Mouse (Mus musculus) lung, postnatal 0 days (tissue): ENCODE data around the gene Rb1. TPM values are rescaled to one million over a fixed set of nuclear protein-coding genes. Genes with fewer than 3 reads are reported as not detected.

Source experiments
- ATAC-seq: fragments of 200-750 bp; cut with Nextera tagmentation; 2 replicates; pipeline ENCODE4 v1.8.0; 2017; ENCODE audit warnings: moderate library complexity
- DNase-seq: peaks from one replicate; pipeline ENCODE4 v3.0.0-alpha.2; 2016; ENCODE audit warnings: low spot score
- H3K27ac ChIP-seq: fragments of 300-500 bp; sonication (generic); 2 replicates; pipeline ENCODE4 v1.5.1; 2014; ENCODE audit warnings: antibody characterized with exemption, mild to moderate bottlenecking, low read length, mixed read lengths
- H3K27me3 ChIP-seq: fragments of 300-500 bp; sonication (generic); replicated peaks from 2 replicates; pipeline ENCODE4 v1.6.1; 2014; ENCODE audit warnings: low read length, mixed read lengths; ENCODE audit not compliant: insufficient read depth
- H3K36me3 ChIP-seq: fragments of 300-500 bp; sonication (generic); 2 replicates; pipeline ENCODE4 v1.6.1; 2014; ENCODE audit warnings: low read length, mixed read lengths; ENCODE audit not compliant: insufficient read depth
- H3K4me1 ChIP-seq: fragments of 300-500 bp; sonication (generic); 2 replicates; pipeline ENCODE4 v1.6.1; 2014; ENCODE audit warnings: antibody characterized with exemption, low read depth, low read length, mixed read lengths; ENCODE audit not compliant: insufficient read depth
- H3K4me2 ChIP-seq: fragments of 300-500 bp; sonication (generic); replicated peaks from 2 replicates; pipeline ENCODE4 v1.6.1; 2014; ENCODE audit warnings: low read depth, mild to moderate bottlenecking, low read length, moderate library complexity, mixed read lengths
- H3K4me3 ChIP-seq: fragments of 300-500 bp; sonication (generic); 2 replicates; pipeline ENCODE4 v1.5.1; 2014; ENCODE audit warnings: low read depth, low read length
- H3K9ac ChIP-seq: fragments of 300-500 bp; sonication (generic); replicated peaks from 2 replicates; pipeline ENCODE4 v1.6.1; 2014; ENCODE audit warnings: low read depth, mild to moderate bottlenecking
- H3K9me3 ChIP-seq: fragments of 300-500 bp; sonication (generic); 2 replicates; pipeline ENCODE4 v1.6.1; 2016; ENCODE audit warnings: low read length, mixed read lengths
- CTCF ChIP-seq: IDR thresholded peaks from 2 replicates; pipeline ENCODE4 v1.5.1; 2016; ENCODE audit warnings: antibody characterized with exemption, mild to moderate bottlenecking
- EP300 ChIP-seq: IDR thresholded peaks from 2 replicates; pipeline ENCODE4 v1.6.1; 2016; ENCODE audit warnings: antibody characterized with exemption, mild to moderate bottlenecking, control low read depth
- WGBS: fragments of 180-500 bp; shearing (Covaris S2); extraction: QIAGEN DNeasy Blood & Tissue Kit; methylation state at CpG from one replicate; pipeline ENCODE4 v1.1.7; 2014; 5-methylcytosine and 5-hydroxymethylcytosine counted together
- polyA plus RNA-seq: library from polyadenylated mRNA; unstranded; fragments of >200 nt; fragmentation: Nextera tagmentation; extraction: Ambion mirVana; gene quantifications from 2 replicates; pipeline ENCODE4 v1.2.1, GENCODE M21; 2015

Gene Rb1
- polyA plus RNA-seq, 1 experiment from 2014 or later: 14.7 TPM

DNA sequence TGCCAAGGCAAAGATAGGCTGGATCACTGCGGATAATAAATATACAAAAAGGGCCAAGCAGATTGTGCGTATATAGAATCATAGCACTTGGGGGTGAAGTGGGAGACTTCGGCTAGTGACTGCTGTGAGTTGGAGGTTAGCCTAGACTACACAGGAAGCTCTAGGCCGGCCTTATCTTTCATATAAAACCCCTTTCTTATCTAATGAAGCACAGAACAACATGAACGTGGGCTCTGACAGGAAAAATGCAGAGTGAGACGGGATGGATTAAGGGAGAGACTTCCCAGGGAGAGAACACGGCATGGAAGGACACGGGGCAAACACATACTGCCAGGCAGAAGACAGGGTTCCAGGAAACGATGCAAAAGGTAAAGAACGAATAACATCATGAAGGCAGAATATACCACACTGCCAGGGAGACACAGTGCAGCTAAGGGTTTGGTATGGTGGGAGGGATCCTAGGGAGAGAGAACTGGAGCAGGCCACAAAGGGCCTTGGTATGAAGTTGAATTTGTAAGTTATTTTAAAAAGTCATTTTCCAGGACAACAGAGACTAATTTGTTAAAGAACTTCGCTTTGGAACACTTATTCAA is 44.6 kb upstream of the Rb1 start:
- no peak overlapping the region for H3K9ac ChIP-seq
- peak overlapping the region; percentile 32; the same call in 1 of the 2 replicates for H3K27ac ChIP-seq
- ATAC-seq (no peak), DNase-seq (no peak)
- H3K4me2 ChIP-seq: no peak overlapping the region
- peaks cover 37% of the 10 kb centered on the region for H3K36me3 ChIP-seq
- WGBS: 61% methylated on average over 11 of the region's 11 CpGs
- no peaks in the 10 kb centered on the region for H3K27me3 ChIP-seq
- TF ChIP-seq EP300 (no peak), CTCF (no peak)
- peaks cover 30% of the 10 kb centered on the region; the same call in 1 of the 2 replicates for H3K4me1 ChIP-seq
- H3K9me3 ChIP-seq: no peaks in the 10 kb centered on the region
- H3K4me3 ChIP-seq: no peak overlapping the region

DNA sequence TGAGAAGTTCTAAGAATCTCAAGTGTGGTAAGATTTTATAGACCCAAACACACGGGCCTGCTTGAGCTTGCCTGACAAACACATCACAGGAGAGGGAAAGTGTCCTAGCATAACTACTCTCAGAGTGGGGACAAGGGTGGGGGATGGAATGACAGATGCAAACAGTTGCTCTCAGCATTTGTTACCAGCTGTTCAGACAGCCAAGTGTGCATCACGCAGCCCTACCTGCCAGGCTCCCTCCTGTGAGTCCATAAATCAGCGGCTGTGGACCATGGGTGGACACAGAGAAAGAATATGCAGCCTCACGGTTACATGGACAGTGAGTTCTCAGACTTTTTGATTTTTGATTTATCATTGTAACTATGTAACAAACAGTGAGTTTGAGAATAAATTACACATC is 44.0 kb upstream of the Rb1 start:
- Histone ChIP-seq H3K36me3 (peaks cover 38% of the 10 kb centered on the region), H3K27ac (no peak overlapping the region), H3K27me3 (no peaks in the 10 kb centered on the region), H3K9me3 (no peaks in the 10 kb centered on the region), H3K9ac (no peak overlapping the region), H3K4me3 (no peak overlapping the region), H3K4me1 (peaks cover 26% of the 10 kb centered on the region; the same call in 1 of the 2 replicates), H3K4me2 (no peak overlapping the region)
- no peak for TF ChIP-seq CTCF
- no peak for TF ChIP-seq EP300
- no peak for DNase-seq
- no peak for ATAC-seq
- 71% methylated on average over 4 of the region's 4 CpGs for WGBS

DNA sequence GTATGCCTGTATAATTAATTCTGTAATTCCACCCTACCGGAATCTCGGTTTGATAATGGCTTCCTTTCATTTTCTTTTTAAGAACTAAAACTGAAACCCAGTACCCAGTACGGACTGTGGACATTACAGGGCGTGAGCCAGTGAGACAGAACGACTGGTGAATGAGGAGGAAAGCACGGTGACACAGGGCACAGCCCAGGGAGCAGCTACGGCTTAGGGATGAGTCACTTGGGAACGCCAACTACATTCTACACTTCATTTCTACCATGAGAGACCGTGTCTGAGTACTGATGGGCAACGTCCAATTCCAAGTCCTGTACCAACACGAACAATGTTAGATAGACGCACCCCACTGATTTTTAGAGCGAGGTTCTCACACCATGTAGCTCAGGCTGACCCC is 43.3 kb upstream of the Rb1 start:
- 90% methylated on average over 13 of the region's 13 CpGs for WGBS
- TF ChIP-seq CTCF (no peak), EP300 (no peak)
- H3K27ac ChIP-seq: no peak overlapping the region
- H3K9ac ChIP-seq: no peak overlapping the region
- H3K4me2 ChIP-seq: no peak overlapping the region
- peaks cover 45% of the 10 kb centered on the region for H3K36me3 ChIP-seq
- H3K9me3 ChIP-seq: no peaks in the 10 kb centered on the region
- no peak overlapping the region for H3K4me3 ChIP-seq
- no peak for DNase-seq
- H3K4me1 ChIP-seq: peaks cover 19% of the 10 kb centered on the region; the same call in 1 of the 2 replicates
- no peaks in the 10 kb centered on the region for H3K27me3 ChIP-seq
- ATAC-seq: no peak

DNA sequence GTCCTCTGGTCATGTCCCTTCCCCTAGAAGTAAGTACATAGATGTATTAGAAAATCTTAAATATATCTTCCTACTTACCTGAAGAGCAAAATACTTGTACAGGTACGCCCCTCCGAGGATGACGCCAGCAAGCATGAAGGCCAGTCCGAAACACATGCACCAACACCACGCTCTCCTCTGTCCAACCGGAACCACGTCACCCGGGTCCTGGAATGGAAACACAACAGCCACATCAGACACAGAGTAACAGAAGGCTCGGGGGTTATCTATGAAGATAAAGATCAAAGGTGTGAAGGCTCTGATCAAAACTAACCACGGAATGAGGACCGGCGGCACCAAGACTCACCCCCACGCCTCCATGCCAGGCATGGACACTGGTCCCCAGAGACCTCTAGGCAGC is 42.6 kb upstream of the Rb1 start:
- WGBS: 86% methylated on average over 13 of the region's 13 CpGs
- H3K4me2 ChIP-seq: no peak overlapping the region
- H3K9ac ChIP-seq: no peak overlapping the region
- no peak for TF ChIP-seq CTCF
- TF ChIP-seq EP300: no peak
- no peaks in the 10 kb centered on the region for H3K9me3 ChIP-seq
- peaks cover 18% of the 10 kb centered on the region; the same call in 1 of the 2 replicates for H3K4me1 ChIP-seq
- no peak overlapping the region for H3K27ac ChIP-seq
- DNase-seq (no peak), ATAC-seq (no peak)
- peaks cover 52% of the 10 kb centered on the region for H3K36me3 ChIP-seq
- H3K4me3 ChIP-seq: no peak overlapping the region
- no peaks in the 10 kb centered on the region for H3K27me3 ChIP-seq

DNA sequence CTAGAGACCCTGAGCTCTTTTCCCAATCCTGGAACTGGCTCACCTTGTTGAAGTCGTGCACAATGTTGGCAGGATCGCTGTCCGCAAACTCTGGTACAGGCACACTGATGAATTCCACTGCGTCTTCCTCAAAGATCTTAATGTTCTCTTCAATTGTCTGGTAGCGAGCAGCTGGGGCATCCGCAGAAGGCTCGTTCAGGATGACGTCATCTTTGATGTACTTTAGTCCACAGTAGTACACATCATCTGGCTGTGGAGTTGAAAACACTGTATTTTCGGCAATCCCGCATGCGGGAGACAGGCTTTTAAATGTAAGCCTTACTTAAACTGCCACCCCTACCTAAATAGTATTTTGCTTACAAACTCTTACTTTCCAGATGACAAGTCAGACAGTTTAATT is 40.7 kb upstream of the Rb1 start:
- H3K4me3 ChIP-seq: no peak overlapping the region
- 89% methylated on average over 11 of the region's 11 CpGs for WGBS
- H3K9me3 ChIP-seq: no peaks in the 10 kb centered on the region
- H3K27me3 ChIP-seq: no peaks in the 10 kb centered on the region
- H3K27ac ChIP-seq: no peak overlapping the region
- H3K4me2 ChIP-seq: no peak overlapping the region
- no peak overlapping the region for H3K9ac ChIP-seq
- peaks cover 72% of the 10 kb centered on the region for H3K36me3 ChIP-seq
- TF ChIP-seq EP300 (no peak), CTCF (no peak)
- DNase-seq (no peak), ATAC-seq (no peak)
- H3K4me1 ChIP-seq: peaks cover 10% of the 10 kb centered on the region; the same call in 1 of the 2 replicates

DNA sequence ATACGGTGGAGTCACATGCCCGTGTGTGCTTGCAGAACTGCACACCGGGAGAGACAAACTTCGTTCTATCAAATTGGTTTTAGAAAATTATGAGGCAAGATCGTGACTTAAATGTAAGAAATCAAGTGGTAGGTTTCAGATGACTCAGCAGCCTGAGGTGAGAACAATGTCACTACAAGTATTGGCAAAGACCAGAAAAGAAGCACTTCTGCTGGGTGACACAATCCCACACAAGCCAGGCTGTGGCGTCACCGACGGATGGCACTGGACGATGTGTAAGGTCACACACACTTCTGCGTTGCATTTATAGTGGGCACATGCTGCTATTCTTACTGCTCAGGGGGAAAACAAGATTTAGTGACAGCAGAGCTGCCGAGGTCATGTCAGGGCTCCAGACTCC is 38.2 kb upstream of the Rb1 start:
- DNase-seq: no peak
- 89% methylated on average over 11 of the region's 11 CpGs for WGBS
- no peak for ATAC-seq
- Histone ChIP-seq H3K4me2 (no peak overlapping the region), H3K9ac (no peak overlapping the region), H3K27ac (no peak overlapping the region), H3K27me3 (no peaks in the 10 kb centered on the region), H3K36me3 (peaks cover 88% of the 10 kb centered on the region), H3K4me1 (no peaks in the 10 kb centered on the region), H3K9me3 (no peaks in the 10 kb centered on the region), H3K4me3 (no peak overlapping the region)
- TF ChIP-seq CTCF (no peak), EP300 (no peak)

DNA sequence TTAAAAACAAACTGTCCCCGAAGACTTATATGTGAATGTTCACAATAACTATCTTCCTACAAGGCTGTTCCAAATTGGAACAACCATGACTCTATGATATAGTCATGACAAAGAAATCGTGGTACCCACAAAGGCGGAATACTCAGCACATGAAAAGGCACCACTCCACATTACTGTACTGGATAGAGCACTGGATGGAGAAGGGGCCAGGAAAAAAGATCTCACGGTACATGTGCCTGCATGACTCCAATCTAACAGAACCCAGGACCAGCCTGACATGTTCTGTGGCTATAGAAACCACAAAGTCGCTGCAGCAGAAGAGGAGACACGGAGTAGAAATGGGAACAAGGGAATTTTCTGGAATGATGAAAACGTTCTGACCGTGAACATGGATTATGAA is 29.1 kb upstream of the Rb1 start:
- Histone ChIP-seq H3K27ac (no peak overlapping the region), H3K4me1 (no peaks in the 10 kb centered on the region), H3K27me3 (no peaks in the 10 kb centered on the region), H3K4me2 (no peak overlapping the region), H3K36me3 (peaks cover 28% of the 10 kb centered on the region), H3K4me3 (no peak overlapping the region), H3K9ac (no peak overlapping the region), H3K9me3 (peaks cover 3% of the 10 kb centered on the region)
- DNase-seq: no peak
- 87% methylated on average over 8 of the region's 8 CpGs for WGBS
- no peak for TF ChIP-seq CTCF
- no peak for TF ChIP-seq EP300
- no peak for ATAC-seq
